ENCODE assay signal across 8 mouse cellular contexts in genomic region chr5:124024677-124025076, GRCm38 (mm10). TPM values are rescaled to one million over a fixed set of nuclear protein-coding genes. Genes with fewer than 3 reads are reported as not detected.
DNase-seq lines count a peak whose midpoint lies in the region; ATAC-seq and TF ChIP-seq lines count a peak whose summit lies in the region.

No protein-coding gene starts in this region.

- peaks cover 49% of the 10 kb centered on the region for H3K4me1 ChIP-seq in heart, adult 2 months (ENCODE audit: control insufficient read depth, insufficient read depth, low read length)
- H3K4me1 ChIP-seq in heart, embryonic 14.5 days (ENCODE audit: control insufficient read depth in 2 of 2, insufficient read depth in 2 of 2, low read length in 2 of 2) = peaks cover 55 to 83% of the 10 kb centered on the region in 2 experiments
- peaks cover 88% of the 10 kb centered on the region for H3K4me1 ChIP-seq in midbrain, embryonic 13.5 days (replicated peaks)
- peaks cover 36% of the 10 kb centered on the region for H3K4me1 ChIP-seq in intestine, embryonic 15.5 days (replicated peaks)

- TF ChIP-seq CTCF in heart, adult 2 months (IDR thresholded peaks at IDR 0.05) = peak; percentile 7; the same call in 1 of the 2 replicates

- intact Hi-C loops in heart, adult 2 months (cut with DNase I) = no loop called here

- no peak for ATAC-seq in heart, embryonic 14.5 days (ENCODE audit: insufficient number of reproducible peaks, insufficient read depth, low FRiP score, low read depth)
- peak; percentile 53 for ATAC-seq in midbrain, embryonic 13.5 days
- no peak for ATAC-seq in intestine, embryonic 15.5 days

- peaks cover 6% of the 10 kb centered on the region for H3K79me2 ChIP-seq in heart, adult 2 months (replicated peaks; ENCODE audit: control insufficient read depth, insufficient read depth, low read length)

- H3K27me3 ChIP-seq in heart, adult 2 months (ENCODE audit: control insufficient read depth, insufficient read depth, low read length) = no peaks in the 10 kb centered on the region
- no peaks in the 10 kb centered on the region for H3K27me3 ChIP-seq in heart, embryonic 14.5 days (ENCODE audit: control insufficient read depth, insufficient read depth, low read length)
- H3K27me3 ChIP-seq in midbrain, embryonic 13.5 days = no peaks in the 10 kb centered on the region
- H3K27me3 ChIP-seq in intestine, embryonic 15.5 days (replicated peaks) = no peaks in the 10 kb centered on the region

- 0 out of 2 replicates have a peak, but pooled peaks have one; percentile 26 for TF ChIP-seq EP300 in heart, adult 2 months (IDR thresholded peaks at IDR 0.05; ENCODE audit: insufficient read depth, low read depth, low read length)

- H3K4me2 ChIP-seq in heart, embryonic 14.5 days (ENCODE audit: low read length) = 0 out of 2 replicates have a peak overlapping the region, but pooled peaks have one; percentile 4
- peak overlapping the region; percentile 22 for H3K4me2 ChIP-seq in midbrain, embryonic 13.5 days (replicated peaks)
- no peak overlapping the region for H3K4me2 ChIP-seq in intestine, embryonic 15.5 days (replicated peaks)

- peaks cover 11% of the 10 kb centered on the region for H3K36me3 ChIP-seq in heart, adult 2 months (ENCODE audit: control insufficient read depth, insufficient read depth, low read length)
- peaks cover 13% of the 10 kb centered on the region for H3K36me3 ChIP-seq in heart, embryonic 14.5 days (ENCODE audit: control insufficient read depth, insufficient read depth, low read length)
- 0 out of 2 replicates have a peak, but pooled peaks cover 11% of the 10 kb centered on the region for H3K36me3 ChIP-seq in midbrain, embryonic 13.5 days
- no peaks in the 10 kb centered on the region for H3K36me3 ChIP-seq in intestine, embryonic 15.5 days

- peak overlapping the region; percentile 82 for H3K27ac ChIP-seq in heart, adult 2 months
- H3K27ac ChIP-seq in heart, embryonic 14.5 days (replicated peaks in 1 of 2; ENCODE audit: control insufficient read depth in 1 of 2, insufficient read depth in 1 of 2, low read depth in 2 of 2, low read length in 2 of 2) = peak overlapping the region in 1 of 2 experiments; percentile 85; a peak in 1 of 4 replicates
- H3K27ac ChIP-seq in midbrain, embryonic 13.5 days = peak overlapping the region; percentile 78
- no peak overlapping the region for H3K27ac ChIP-seq in intestine, embryonic 15.5 days

- no peak overlapping the region for H3K9ac ChIP-seq in heart, adult 2 months (ENCODE audit: low read depth, low read length)
- H3K9ac ChIP-seq in heart, embryonic 14.5 days (ENCODE audit: low read length) = peak overlapping the region; percentile 62
- peak overlapping the region; percentile 28; the same call in 1 of the 2 replicates for H3K9ac ChIP-seq in midbrain, embryonic 13.5 days (replicated peaks)
- H3K9ac ChIP-seq in intestine, embryonic 15.5 days = no peak overlapping the region

- no peak overlapping the region for H3K4me3 ChIP-seq in heart, adult 2 months
- no peak overlapping the region for H3K4me3 ChIP-seq in heart, embryonic 14.5 days (ENCODE audit: control insufficient read depth in 1 of 2, insufficient read depth in 1 of 2, low read depth in 1 of 2, low read length in 2 of 2)
- H3K4me3 ChIP-seq in midbrain, embryonic 13.5 days (replicated peaks) = no peak overlapping the region
- H3K4me3 ChIP-seq in intestine, embryonic 15.5 days (replicated peaks) = no peak overlapping the region

- no peak for TF ChIP-seq POLR2A in heart, adult 2 months (IDR thresholded peaks at IDR 0.05; ENCODE audit: insufficient read depth, low read depth, low read length)

- no peaks in the 10 kb centered on the region for H3K9me3 ChIP-seq in heart, embryonic 14.5 days (ENCODE audit: control insufficient read depth, low read length)
- H3K9me3 ChIP-seq in midbrain, embryonic 13.5 days = no peaks in the 10 kb centered on the region
- H3K9me3 ChIP-seq in intestine, embryonic 15.5 days = no peaks in the 10 kb centered on the region

- WGBS in heart, adult 2 months = 43% methylated on average over 6 of the region's 6 CpGs
- 61% methylated on average over 6 of the region's 6 CpGs for WGBS in heart, embryonic 14.5 days
- WGBS in midbrain, embryonic 13.5 days = 33% methylated on average over 6 of the region's 6 CpGs
- 76% methylated on average over 6 of the region's 6 CpGs for WGBS in intestine, embryonic 15.5 days

- DNase-seq in heart, adult 2 months = no peak
- no peak for DNase-seq in heart, postnatal 4 days
- peak; percentile 85 to 89 for DNase-seq in adrenal gland, postnatal 36 days
- DNase-seq in spleen, postnatal 4 days (ENCODE audit: low spot score in 2 of 2) = no peak
- DNase-seq in thymus, adult 18-20 months = no peak

RNA-seq across cellular contexts. Expression of gene Vps37b, which starts 7.4 kb away (rescaled TPM):
- 10 to 100 TPM; 16.0 to 16.7 TPM for total RNA-seq in heart, adult 2 months (2021)
- polyA plus RNA-seq in heart, adult 2 months (2012; rRNA removed) = 22.7 and 29.4 TPM in 2 replicates
- total RNA-seq in heart, postnatal 4 days (2021) = 10 to 100 TPM; 42.3 to 49.1 TPM
- total RNA-seq in adrenal gland, postnatal 36 days (2021) = 100 to 1,000 TPM in 1 of 2 experiments, 10 to 100 TPM in 1; 93.1 to 188 TPM
- polyA plus RNA-seq in heart, embryonic 14.5 days (2014; fragmentation: Nextera tagmentation; extraction: Ambion mirVana) = 47.6 and 47.7 TPM in 2 replicates
- 71.5 and 79.3 TPM in 2 replicates for polyA plus RNA-seq in midbrain, embryonic 13.5 days (2015; fragmentation: Nextera tagmentation; extraction: Ambion mirVana)
- polyA plus RNA-seq in intestine, embryonic 15.5 days (2015; fragmentation: Nextera tagmentation; extraction: Ambion mirVana) = 28.2 and 28.8 TPM in 2 replicates

RNA-seq across cellular contexts. Expression of gene Hip1r, which starts 51.2 kb away (rescaled TPM):
- 10 to 100 TPM; 16.3 to 16.7 TPM for total RNA-seq in heart, adult 2 months (2021)
- 7.0 and 7.9 TPM in 2 replicates for polyA plus RNA-seq in heart, adult 2 months (2012; rRNA removed)
- 10 to 100 TPM; 29.6 to 42.2 TPM for total RNA-seq in heart, postnatal 4 days (2021)
- 10 to 100 TPM; 15.1 to 18.4 TPM for total RNA-seq in adrenal gland, postnatal 36 days (2021)
- polyA plus RNA-seq in heart, embryonic 14.5 days (2014; fragmentation: Nextera tagmentation; extraction: Ambion mirVana) = 5.0 and 5.3 TPM in 2 replicates
- 19.0 and 20.1 TPM in 2 replicates for polyA plus RNA-seq in midbrain, embryonic 13.5 days (2015; fragmentation: Nextera tagmentation; extraction: Ambion mirVana)
- polyA plus RNA-seq in intestine, embryonic 15.5 days (2015; fragmentation: Nextera tagmentation; extraction: Ambion mirVana) = 26.0 and 29.3 TPM in 2 replicates

Comparison
In these comparisons a context has a peak if more than half of its experiments do, and no peak if none do; other contexts are left out.
1. H3K9ac ChIP-seq: peak in heart, embryonic 14.5 days (single experiment) and midbrain, embryonic 13.5 days (single experiment); none in heart, adult 2 months (single experiment) and intestine, embryonic 15.5 days (single experiment).
2. DNase-seq: peak in adrenal gland, postnatal 36 days (2 of 2); none in heart, adult 2 months (0 of 2), heart, postnatal 4 days (single experiment), spleen, postnatal 4 days (0 of 2) and thymus, adult 18-20 months (0 of 2).